Mouse (Mus musculus) liver, postnatal 0 days (tissue): ENCODE results near the gene Tpp2.

Experiments used
- CTCF ChIP-seq: sonication (generic); IDR thresholded peaks from 2 replicates; pipeline ENCODE4 v1.5.1; 2016; ENCODE audit warnings: antibody characterized with exemption, low read depth
- EP300 ChIP-seq: IDR thresholded peaks from 2 replicates; pipeline ENCODE4 v1.6.1; 2016; ENCODE audit warnings: antibody characterized with exemption, low read depth, mild to moderate bottlenecking

- TF ChIP-seq CTCF, result no peak
- no peak for TF ChIP-seq EP300
Measured at GRCm38 (mm10) chr1:43897987-43898386, 35.5 kb upstream of the Tpp2 start.
